Mouse (Mus musculus) adrenal gland, postnatal 36 days (tissue): ENCODE measurements around the gene Dab2ip. TPM values are rescaled to one million over a fixed set of nuclear protein-coding genes. Genes with fewer than 3 reads are reported as not detected.

ENCODE experiments used
- DNase-seq, 2 experiments: peaks; one replicate each; pipeline ENCODE4 v3.0.0; 2021; ENCODE audit warnings: mixed read lengths in 1 of 2
- total RNA-seq, 2 experiments: library from RNA; stranded (reverse); gene quantifications; 2 replicates each; pipeline ENCODE4 v1.2.3; 2021

Gene Dab2ip
- total RNA-seq, 2 experiments from 2014 or later = 65.0 to 103 TPM

GRCm38 (mm10) chr2:35684735-35685312 is 126.8 kb downstream of the Dab2ip start:
- DNase-seq = no peak

- no peak for DNase-seq
Observed at GRCm38 (mm10) chr2:35686104-35686503, 128.0 kb downstream of the Dab2ip start.

- DNase-seq = no peak
Observed at GRCm38 (mm10) chr2:35687557-35688070, 129.5 kb downstream of the Dab2ip start.

GRCm38 (mm10) chr2:35688121-35688520 is 130.1 kb downstream of the Dab2ip start:
- DNase-seq = no peak

DNA sequence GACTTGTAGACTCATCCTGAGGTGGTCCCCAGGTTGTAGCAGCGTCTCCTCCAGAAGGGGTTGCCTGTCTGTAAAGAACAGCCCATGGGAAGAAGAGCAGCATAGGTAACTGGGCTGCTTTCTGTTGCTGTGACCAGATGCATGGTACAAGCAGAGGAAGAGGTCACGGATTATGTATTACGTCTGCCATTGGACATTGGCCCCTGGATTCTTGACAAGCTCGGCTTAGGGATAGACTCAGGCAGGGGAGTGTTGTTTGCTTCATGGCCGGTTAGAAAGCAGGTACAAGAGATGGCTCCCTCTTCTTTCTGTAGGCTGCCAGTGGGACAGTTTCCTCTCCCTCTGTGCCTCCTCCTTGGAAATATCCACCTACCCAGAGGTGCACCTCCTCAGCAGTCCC is 130.5 kb downstream of the Dab2ip start:
- no peak for DNase-seq

DNA sequence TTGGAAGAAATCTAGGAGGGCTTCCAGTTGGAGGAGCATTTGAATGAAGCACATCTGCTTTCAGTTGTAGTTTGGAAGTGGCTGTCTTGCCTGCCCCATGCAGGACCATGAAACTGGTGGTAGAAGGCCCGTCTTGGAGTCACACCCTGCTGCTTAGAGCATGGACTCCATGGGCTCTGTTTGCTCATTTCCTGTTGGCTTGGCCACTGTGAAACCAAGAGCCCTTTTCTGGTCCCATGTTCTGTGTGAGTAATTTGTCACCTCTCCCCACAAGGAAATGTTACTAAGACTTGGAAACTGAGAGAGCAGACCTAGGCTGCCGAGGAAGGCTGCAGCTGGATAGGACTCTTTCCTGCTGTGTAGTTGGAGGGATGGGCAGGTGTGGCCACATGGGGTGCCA is 131.8 kb downstream of the Dab2ip start:
- no peak for DNase-seq

DNA sequence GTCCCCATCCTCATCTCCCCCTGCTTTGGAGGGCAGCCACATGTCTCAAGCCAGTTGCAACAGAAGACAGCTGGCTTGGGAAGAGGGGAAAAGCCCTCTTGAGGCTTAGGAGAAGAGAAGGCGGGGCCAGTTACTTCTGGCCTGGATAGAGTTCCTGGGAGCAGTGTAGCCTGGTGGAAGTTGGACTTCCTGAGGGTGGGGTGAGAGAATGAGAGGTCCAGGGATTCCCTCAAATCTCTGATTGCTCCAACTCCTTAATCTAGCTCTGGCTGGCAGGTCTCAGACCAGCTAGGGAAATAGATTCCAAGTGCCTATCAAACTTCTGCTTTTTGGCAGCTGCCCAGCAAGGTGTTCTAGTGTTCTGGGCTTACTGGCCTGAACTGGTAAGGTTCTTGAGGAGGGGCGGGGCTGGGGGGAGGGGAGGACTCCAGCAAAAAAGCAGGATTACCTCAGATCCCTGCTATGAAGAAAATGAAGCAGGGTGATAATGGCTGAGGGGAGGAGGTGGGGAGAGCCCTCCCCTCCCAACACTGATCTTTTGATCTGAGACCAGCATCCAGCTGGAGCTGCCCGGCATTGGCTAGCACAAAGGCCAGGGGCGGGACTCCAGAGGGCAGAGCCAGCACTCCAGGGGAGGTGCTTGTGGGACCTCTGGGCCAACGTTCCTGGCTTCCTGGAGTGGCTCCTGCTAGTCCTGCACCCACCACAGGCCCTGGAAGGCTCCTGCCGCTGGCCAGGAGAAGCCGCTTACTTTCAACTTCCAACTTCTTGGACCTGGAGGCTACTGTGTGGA is 133.4 kb downstream of the Dab2ip start:
- DNase-seq = peak; percentile 87 to 88

GRCm38 (mm10) chr2:35692272-35692900 is 134.3 kb downstream of the Dab2ip start:
- peak in 1 of 2 experiments; percentile 27 for DNase-seq

DNA sequence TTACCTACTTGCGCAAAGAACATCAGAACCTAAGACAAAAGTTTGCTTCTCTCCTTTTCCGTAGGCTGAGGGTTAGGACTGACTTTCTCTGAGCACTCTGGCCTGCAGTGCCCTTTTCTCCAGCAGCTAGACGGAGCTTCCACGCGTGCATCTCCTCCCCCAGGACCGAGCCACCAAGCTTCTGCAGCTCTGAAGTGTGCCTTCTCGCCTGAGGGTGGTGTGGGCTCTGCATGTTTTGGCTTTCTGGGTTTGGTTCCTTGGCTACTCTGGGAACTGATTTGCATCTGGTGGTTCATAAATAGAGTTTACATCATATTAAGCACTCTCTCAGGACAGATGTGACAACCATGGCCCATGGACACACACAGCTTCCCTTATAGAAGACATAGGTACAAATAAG is 135.0 kb downstream of the Dab2ip start:
- no peak for DNase-seq

- no peak for DNase-seq
Observed at GRCm38 (mm10) chr2:35694111-35694510, 136.0 kb downstream of the Dab2ip start.

DNA sequence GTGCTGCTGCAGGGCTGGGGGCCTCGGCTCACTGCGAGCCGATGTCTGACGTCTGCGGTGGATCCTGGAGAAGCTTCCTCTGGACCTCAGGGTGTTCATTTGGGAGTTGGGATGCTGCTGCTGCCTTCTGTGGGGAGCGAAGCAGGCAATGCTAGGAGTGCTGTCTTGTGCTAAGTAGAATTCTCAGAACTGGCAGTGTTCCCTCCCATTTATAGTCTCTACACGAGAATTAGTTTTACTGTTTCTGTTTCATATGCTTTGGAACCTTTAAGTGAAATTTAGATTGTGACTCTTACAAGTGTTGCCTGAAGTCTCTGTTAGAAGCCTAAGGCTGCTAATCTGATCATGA is 138.1 kb downstream of the Dab2ip start:
- DNase-seq = no peak

DNA sequence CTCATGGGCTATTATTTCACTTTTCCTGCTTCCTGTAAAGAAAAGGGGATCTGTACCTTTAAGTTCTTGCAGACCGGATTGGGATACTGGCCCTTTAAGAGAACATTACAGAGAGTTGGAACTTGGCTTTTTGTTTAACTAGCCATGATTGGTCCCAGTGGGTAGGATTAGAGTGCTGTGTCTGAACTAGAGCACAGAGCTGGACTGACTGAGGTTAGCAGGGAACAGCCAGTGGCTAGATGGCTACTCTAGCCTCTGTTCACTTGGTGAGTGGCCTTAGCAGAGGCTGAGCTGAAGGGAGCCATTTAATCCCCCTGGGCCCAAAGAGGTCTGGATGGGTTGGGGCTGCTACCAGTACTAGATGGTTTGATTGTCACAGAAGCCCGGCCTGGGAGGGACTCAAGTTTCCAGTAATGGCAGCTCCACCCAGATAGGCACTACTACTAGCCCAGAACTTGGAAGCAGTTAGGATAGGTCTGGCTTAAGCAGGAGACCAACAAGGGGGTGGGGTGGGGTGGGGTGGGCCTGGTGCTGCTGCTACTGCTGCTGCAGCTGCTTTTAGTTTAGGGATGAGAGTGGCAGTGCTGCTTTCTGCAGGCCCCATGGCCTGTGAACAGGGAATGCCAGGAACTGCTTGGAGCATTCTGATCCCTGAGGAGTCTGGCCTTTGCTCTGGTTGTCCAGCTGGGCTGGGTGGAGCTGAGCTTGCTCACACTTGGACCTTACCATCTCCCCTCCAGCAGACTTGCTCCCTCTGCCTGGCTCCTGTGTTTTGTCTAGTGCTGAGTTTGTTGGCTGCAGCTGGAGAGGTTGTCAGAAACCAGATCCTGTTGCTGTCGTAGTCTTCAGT is 138.7 kb downstream of the Dab2ip start:
- peak in 1 of 2 experiments; percentile 49 for DNase-seq

- no peak for DNase-seq
Observed at GRCm38 (mm10) chr2:35697768-35698167, 139.7 kb downstream of the Dab2ip start.

DNA sequence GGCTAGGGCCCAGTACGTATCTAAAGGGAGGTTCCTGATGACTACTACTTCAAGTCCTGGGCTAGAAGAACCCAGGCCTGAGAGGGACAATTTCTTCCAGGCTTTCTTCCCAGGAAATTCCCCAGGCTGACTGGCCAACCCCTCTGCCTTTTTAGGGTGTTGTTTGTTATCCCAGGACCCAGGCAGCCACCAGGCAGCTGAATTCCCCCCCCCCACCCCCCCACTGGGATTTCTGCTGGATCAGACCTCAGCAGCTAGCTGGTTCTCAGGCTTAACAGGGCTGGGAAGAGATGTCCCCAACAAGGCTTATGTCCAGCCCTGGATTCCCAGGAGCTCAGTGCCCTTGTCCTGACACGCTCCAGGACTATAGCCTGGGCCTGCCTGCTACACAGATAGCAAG is 142.9 kb downstream of the Dab2ip start:
- DNase-seq = no peak

GRCm38 (mm10) chr2:35702001-35702400 is 143.9 kb downstream of the Dab2ip start:
- no peak for DNase-seq

- DNase-seq = no peak
Observed at GRCm38 (mm10) chr2:35702608-35703007, 144.5 kb downstream of the Dab2ip start.

DNA sequence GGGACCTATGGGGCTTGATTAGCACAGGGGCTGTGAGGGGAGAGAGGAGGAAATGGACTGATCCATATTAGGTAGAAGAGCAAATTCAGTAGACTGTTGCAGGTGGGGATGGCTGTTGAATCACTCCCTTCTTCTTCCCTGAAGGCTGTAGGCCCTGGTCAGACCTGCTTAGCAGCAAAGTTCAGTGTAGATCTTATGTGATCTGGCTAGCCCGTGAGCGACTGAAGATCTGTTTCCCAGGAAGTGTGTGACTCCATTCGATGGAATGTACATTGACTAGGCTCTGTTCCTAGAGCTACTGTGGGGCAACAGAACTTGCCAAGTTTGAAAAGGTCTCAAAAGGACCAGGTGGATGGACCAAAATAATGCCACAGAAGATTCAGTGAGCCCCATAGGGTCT is 145.2 kb downstream of the Dab2ip start:
- no peak for DNase-seq

- peak; percentile 66 to 71 for DNase-seq
Observed at GRCm38 (mm10) chr2:35712611-35713010, 154.5 kb downstream of the Dab2ip start.

GRCm38 (mm10) chr2:35713460-35713859 is 155.4 kb downstream of the Dab2ip start:
- peak; percentile 38 to 42 for DNase-seq

DNA sequence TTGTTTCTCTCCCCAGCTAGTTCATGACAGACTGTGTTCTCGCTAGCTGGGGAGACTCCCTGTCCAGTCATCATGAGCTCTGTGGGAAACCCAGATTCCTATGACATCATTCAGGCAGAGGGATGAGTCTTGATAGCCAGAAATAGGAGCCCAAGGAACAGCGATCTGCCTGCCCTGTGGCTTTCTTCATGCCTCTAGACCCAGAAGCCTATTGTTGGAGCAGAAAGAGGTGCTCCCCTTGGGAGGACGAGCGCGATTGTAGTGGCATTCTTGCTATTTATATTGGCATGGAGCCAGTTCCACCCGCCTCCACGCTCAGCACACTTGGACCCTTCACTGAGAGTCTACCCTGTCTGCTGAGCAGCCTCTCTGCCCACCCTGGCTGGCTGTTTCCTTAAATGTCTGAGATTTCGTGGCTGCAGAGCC is 156.7 kb downstream of the Dab2ip start:
- peak; percentile 43 to 56 for DNase-seq

GRCm38 (mm10) chr2:35715485-35715884 is 157.4 kb downstream of the Dab2ip start:
- DNase-seq = no peak

DNA sequence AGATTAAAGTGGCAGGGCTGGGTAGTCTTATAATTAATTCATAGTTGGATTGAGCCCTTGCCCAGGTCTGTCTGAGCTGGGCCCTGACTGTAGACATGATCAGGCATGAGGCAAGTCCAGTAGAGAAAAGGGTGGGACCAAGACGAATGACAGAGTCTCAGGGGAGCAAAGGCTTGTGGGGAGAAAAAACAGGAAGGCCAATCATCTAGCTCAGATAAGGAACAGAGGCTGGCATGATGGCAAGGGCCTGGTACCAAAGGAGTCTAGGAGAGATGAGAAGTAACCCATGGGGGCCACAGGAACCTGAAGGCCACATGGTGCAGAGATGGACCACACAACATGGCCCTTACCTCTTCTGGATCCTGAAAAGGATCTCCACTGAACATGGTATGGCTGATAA is 158.1 kb downstream of the Dab2ip start:
- no peak for DNase-seq
